Mouse (Mus musculus): ENCODE measurements around the gene Tnfrsf1b.

Tnfrsf1b gene

DNA sequence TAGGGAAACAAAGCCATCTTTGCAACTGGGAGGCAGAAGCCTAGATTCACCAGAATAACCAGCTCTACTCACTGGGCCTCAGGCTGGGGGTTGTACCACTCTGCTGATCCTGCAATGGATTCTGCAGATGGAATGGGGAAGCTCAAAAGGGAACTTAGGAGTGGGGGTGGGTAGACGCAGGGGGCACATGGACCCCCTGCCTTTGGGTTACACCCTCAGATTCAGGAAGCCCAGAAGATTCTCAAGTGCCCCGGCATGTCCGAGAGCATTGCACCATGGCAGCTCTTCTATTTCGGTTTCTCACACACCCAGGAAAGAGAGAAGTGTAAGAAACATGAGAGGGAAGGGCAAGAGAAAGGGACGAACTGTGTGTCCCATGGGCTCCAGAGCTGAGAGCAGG lies 23.5 kb upstream of the Tnfrsf1b start:
- Histone ChIP-seq H3K27me3 (ENCODE audit: control insufficient read depth, insufficient read depth, low read length, poor library complexity, severe bottlenecking) (no peaks in the 10 kb centered on the region), H3K36me3 (ENCODE audit: control insufficient read depth, insufficient read depth, low read length, poor library complexity, severe bottlenecking) (no peaks in the 10 kb centered on the region)
- no peak for DNase-seq (ENCODE audit: low read depth, low spot score)

DNA sequence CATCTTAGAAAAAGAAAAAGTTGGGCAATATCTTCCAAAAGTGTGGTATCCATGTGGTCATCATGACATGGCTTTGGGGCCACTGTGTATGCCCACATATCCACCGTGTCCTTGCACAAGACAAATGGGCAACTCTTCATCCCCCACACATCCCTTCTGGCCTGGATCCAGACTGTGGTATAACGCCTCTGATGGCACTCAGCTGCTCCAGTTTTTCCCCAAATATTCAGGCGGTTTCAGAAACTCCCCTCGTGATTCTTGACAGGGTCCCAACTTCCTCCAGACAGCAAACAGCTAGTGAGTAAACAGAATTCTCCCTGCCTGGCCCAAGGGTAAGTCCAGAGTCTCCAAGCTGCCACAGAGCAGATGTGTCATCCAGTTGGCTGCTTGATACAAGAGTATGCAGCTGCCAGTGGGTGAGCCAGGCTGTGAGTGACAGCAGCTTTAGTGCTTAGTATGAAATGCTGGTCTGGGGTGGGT lies 21.0 kb upstream of the Tnfrsf1b start:
- Histone ChIP-seq H3K36me3 (ENCODE audit: control insufficient read depth, insufficient read depth, low read length, poor library complexity, severe bottlenecking) (no peaks in the 10 kb centered on the region), H3K27me3 (ENCODE audit: control insufficient read depth, insufficient read depth, low read length, poor library complexity, severe bottlenecking) (no peaks in the 10 kb centered on the region)
- no peak for DNase-seq (ENCODE audit: low read depth, low spot score)

DNA sequence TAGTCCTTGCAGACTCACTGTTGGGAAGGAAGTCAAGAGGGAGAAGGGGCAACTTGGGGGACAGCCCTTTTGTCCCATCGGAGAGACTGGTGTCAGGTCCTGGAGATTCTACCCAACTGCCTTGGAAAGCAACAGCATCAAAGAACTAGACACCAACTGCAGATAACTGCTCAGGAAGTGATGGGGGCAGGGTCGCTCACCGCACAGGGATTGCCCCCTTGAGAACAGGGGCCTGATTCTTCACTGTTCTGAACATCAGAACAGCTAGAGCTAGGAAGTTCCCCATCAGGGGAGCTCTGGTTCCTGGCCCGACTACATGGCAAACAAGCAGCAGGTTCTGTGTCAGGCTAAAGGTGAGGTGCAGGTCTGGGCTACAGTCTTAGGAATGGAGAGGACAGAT lies 19.8 kb upstream of the Tnfrsf1b start:
- no peak for DNase-seq (ENCODE audit: low read depth, low spot score)

DNA sequence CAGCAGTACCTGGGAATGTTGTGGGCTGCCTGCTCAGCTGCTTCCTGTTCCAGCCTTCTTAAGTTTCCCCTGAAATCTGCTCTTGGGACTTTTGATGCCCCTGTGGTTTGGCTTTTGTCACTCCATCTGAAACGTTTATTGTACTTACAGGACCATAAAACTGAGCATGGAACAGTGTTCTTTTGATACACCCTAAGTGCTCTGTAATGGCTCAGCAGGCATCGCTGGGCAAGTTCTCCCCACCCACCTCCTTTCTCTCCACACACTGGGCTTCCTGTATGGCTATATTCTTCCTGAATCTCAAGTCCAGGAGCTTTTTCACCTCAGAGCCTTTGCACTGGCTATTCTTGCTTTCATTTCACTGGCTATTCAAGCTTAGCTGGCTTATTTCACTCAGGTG lies 18.1 kb upstream of the Tnfrsf1b start:
- no peak for DNase-seq (ENCODE audit: low read depth, low spot score)
- H3K36me3 ChIP-seq (ENCODE audit: control insufficient read depth, insufficient read depth, low read length, poor library complexity, severe bottlenecking), result no peaks in the 10 kb centered on the region
- no peaks in the 10 kb centered on the region for H3K27me3 ChIP-seq (ENCODE audit: control insufficient read depth, insufficient read depth, low read length, poor library complexity, severe bottlenecking)

More for the DNA sequence above, 19.8 kb upstream of the Tnfrsf1b start:
- Histone ChIP-seq H3K36me3 (ENCODE audit: control insufficient read depth, insufficient read depth, low read length, poor library complexity, severe bottlenecking) (no peaks in the 10 kb centered on the region), H3K27me3 (ENCODE audit: control insufficient read depth, insufficient read depth, low read length, poor library complexity, severe bottlenecking) (no peaks in the 10 kb centered on the region)

DNA sequence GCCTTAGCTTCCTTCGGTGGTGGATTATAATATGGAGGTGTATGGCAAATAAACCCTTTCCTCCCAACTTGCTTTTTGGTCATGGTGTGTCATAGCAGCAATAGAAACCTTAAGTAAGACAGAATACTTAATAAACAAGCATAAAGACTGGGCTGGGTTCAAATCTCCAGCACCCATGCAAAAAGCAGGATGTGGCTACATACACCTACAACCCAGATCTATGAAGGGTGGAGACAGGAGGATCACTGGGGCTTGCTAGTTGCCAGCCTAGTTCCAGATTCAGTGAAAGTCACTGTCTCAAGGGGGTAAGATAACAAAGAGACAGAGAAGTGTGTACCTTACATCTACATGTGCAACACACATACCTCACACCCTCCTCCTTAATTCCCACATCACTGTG lies 16.9 kb upstream of the Tnfrsf1b start:
- Histone ChIP-seq H3K36me3 (ENCODE audit: control insufficient read depth, insufficient read depth, low read length, poor library complexity, severe bottlenecking) (no peaks in the 10 kb centered on the region), H3K27me3 (ENCODE audit: control insufficient read depth, insufficient read depth, low read length, poor library complexity, severe bottlenecking) (no peaks in the 10 kb centered on the region)
- DNase-seq (ENCODE audit: low read depth, low spot score), result no peak

DNA sequence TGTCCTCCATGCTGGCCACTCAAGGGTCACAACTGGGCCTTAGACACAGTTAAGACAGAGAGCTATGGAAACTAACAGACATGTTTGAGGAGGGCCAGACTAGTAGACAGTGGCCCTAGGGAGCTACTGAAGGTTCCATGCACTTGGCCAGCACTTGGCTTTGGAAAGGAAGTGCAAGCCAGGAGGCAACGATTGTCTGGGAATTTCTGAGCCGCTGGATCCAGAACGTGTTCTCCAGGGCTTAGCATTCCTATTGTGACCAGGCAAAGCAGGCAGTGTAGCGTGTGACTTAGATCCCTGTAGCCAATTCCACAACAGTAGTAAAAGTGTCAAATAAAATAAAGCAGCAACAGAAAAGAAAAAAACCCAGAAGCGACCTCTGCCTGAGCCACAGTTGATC lies 14.1 kb upstream of the Tnfrsf1b start:
- no peak for DNase-seq (ENCODE audit: low read depth, low spot score)
- Histone ChIP-seq H3K36me3 (ENCODE audit: control insufficient read depth, insufficient read depth, low read length, poor library complexity, severe bottlenecking) (no peaks in the 10 kb centered on the region), H3K27me3 (ENCODE audit: control insufficient read depth, insufficient read depth, low read length, poor library complexity, severe bottlenecking) (no peaks in the 10 kb centered on the region)

DNA sequence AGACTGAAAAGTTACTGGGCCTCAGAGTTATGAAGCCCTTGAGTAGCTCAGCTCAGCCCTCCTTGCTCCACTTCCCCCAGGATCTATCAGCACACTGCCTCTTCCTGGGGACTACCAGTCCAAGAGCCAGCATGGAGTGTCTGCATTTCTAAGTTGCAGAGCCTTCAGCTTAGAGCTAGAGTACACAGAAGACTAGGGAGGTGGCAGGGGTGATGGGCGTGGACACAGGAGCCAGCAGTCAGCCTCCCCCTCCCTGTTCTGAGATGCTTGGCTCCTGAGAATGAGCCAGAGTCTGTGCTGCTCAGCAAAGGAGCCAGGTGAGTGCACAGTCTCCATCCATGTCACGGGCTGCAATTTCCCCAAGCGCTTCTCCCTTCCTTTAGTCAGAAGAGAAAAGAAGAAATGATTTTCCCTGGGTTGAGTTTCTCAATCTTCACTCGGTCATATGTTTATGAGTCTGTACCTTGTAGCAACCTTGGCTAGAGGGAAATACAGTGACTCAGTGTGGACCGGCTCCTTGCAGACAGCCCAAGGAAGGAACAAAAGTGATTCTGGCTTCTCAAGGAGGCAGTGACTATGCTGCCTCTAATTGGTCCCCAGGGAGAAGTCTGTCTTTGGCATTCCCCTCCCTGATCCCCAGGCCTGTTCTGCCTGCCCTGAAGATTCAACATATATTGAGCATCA lies 11.2 kb upstream of the Tnfrsf1b start:
- DNase-seq (ENCODE audit: low read depth, low spot score), result no peak
- Histone ChIP-seq H3K36me3 (ENCODE audit: control insufficient read depth, insufficient read depth, low read length, poor library complexity, severe bottlenecking) (no peaks in the 10 kb centered on the region), H3K27me3 (ENCODE audit: control insufficient read depth, insufficient read depth, low read length, poor library complexity, severe bottlenecking) (no peaks in the 10 kb centered on the region)

DNA sequence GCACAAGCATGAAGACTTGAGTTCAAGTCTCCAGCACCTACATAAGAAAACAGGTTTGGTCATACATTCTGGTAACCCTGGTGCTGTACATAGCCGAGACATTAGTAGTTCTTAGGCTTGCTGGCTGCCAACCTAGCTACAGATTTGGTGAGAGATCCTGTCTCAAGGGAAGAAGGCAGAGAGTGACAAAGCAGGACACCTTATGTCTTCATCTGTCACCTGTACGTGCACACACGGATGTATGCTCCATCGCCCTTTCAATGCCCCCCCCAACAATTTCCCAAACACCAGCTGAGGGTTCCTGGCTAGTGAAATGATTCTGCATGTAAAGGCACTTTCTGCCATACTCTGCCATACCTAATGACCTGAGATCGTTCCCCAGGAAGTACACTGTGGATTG lies 9.5 kb upstream of the Tnfrsf1b start:
- no peak for DNase-seq (ENCODE audit: low read depth, low spot score)
- no peaks in the 10 kb centered on the region for H3K27me3 ChIP-seq (ENCODE audit: control insufficient read depth, insufficient read depth, low read length, poor library complexity, severe bottlenecking)
- no peaks in the 10 kb centered on the region for H3K36me3 ChIP-seq (ENCODE audit: control insufficient read depth, insufficient read depth, low read length, poor library complexity, severe bottlenecking)

DNA sequence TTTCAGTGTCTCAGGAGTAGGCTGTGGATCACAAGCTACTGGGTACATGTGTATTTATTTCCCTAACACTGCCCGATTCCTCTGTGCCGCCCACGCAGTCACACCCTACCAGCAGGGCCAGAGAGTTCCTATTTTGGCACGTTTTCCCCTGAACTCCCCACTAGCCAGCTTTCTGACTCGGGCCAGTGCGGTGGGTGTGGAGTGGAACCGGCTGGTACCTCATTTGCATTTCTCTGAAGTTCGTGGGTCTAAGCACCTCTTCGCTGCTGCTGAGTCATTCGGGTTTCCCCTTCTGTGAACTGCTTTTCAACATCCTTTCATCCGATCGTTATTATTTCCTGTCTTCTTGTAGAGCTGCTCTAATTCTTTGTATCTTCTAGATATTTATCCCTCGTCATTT lies 7.7 kb upstream of the Tnfrsf1b start:
- Histone ChIP-seq H3K36me3 (ENCODE audit: control insufficient read depth, insufficient read depth, low read length, poor library complexity, severe bottlenecking) (no peaks in the 10 kb centered on the region), H3K27me3 (ENCODE audit: control insufficient read depth, insufficient read depth, low read length, poor library complexity, severe bottlenecking) (no peaks in the 10 kb centered on the region)
- peak; percentile 91 for DNase-seq (ENCODE audit: low read depth, low spot score)

DNA sequence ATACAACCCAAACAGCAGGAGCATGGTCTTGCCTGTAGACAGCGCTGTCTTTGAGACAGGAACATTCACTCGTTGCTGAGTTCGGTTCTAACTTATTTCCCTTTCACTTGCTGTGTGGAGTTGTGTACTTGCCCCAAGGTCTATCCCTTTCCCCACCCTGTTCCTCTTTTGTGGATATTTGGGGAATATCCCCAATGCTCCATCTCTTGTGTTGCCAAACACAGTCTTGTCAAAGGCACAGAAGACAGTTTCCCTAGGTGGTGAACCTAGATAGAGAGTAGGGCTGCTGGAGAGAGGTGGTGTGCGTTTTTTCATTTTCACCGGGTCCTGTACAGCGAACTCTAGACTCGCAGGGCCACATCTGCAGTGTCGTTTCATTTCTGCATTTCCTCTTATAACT lies 5.9 kb upstream of the Tnfrsf1b start:
- no peak for DNase-seq (ENCODE audit: low read depth, low spot score)
- no peaks in the 10 kb centered on the region for H3K36me3 ChIP-seq (ENCODE audit: control insufficient read depth, insufficient read depth, low read length, poor library complexity, severe bottlenecking)
- no peaks in the 10 kb centered on the region for H3K27me3 ChIP-seq (ENCODE audit: control insufficient read depth, insufficient read depth, low read length, poor library complexity, severe bottlenecking)

DNA sequence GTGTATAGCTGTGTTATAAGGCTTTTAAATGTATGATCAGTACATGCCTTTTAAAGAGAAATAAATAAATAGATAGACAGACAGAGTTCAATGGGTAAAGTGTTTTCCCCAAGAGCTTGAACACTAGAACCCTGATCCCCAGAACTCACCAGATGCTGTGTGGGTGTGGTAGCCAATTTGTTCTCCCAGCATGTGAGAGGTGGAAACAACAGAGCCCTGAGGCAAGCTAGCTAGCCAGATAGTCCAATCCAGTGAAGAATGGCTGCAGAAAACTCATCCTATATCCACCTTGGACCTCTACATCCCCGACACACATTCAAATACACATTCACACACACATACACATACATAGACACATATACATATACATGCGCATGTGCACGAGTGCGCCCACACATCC lies 4.9 kb upstream of the Tnfrsf1b start:
- no peak for DNase-seq (ENCODE audit: low read depth, low spot score)
- no peaks in the 10 kb centered on the region for H3K36me3 ChIP-seq (ENCODE audit: control insufficient read depth, insufficient read depth, low read length, poor library complexity, severe bottlenecking)
- no peaks in the 10 kb centered on the region for H3K27me3 ChIP-seq (ENCODE audit: control insufficient read depth, insufficient read depth, low read length, poor library complexity, severe bottlenecking)

DNA sequence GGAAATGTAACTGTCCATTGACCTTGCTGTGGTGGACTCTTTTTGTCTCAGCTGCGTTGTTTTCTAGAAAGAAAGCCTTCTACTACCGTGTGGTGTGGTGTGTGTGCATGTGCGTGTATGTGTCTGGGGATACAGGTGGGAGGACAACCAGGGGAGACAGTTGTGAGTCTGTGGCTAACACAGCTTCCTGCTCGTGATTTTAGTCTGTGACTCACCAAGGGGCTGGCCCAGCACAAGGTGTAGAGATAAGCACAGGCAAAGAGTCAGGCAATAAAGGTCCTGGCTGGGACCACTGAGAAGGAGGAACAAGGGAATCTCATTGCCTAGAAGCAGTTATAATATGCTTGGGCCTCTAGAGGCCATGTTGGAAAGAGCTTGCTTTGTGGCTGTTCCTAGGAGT lies 3.3 kb upstream of the Tnfrsf1b start:
- H3K36me3 ChIP-seq (ENCODE audit: control insufficient read depth, insufficient read depth, low read length, poor library complexity, severe bottlenecking), result no peaks in the 10 kb centered on the region
- peak; percentile 30 for DNase-seq (ENCODE audit: low read depth, low spot score)
- no peaks in the 10 kb centered on the region for H3K27me3 ChIP-seq (ENCODE audit: control insufficient read depth, insufficient read depth, low read length, poor library complexity, severe bottlenecking)

DNA sequence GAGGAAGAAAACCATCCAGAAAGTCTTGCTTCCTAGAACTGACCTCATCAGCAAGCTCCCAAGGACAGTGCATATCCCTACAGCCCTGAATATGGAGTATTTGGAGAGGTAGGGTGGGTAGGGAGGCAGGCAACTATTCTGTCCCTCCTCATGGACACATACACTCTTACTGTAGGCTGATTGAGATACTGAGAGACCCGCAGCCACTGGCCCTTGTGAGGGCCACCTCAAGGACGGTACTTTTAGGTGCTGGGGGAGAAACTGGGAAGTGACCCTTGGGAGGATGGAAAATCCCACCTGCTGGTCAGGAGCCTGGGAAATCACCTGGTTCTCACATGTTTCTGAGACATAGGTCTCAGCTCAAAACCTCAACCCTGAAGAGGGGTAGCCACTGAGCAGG lies 886 bp upstream of the Tnfrsf1b start:
- no peak for DNase-seq (ENCODE audit: low read depth, low spot score)
- H3K27me3 ChIP-seq (ENCODE audit: control insufficient read depth, insufficient read depth, low read length, poor library complexity, severe bottlenecking), result no peaks in the 10 kb centered on the region

DNA sequence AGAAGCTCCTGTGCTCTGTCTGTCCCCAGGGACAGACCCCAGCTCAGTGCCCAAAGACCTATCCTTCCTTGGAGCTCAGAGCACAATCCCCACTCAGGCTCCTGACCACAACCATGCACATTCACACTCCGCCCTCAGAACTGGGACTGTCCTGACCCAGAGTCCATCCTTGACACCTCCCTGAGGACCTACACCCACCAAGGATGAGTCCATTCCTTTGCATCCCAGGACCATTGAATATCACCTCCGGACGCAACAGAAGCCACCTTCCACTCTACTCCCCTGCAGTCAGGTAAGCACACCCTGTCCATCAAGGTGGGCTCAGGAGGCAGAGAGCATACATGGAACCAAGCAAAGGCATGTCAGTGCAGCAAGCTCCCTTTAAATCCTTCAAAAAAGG lies 1.1 kb downstream of the Tnfrsf1b start:
- Histone ChIP-seq H3K36me3 (ENCODE audit: control insufficient read depth, insufficient read depth, low read length, poor library complexity, severe bottlenecking) (no peaks in the 10 kb centered on the region), H3K27me3 (ENCODE audit: control insufficient read depth, insufficient read depth, low read length, poor library complexity, severe bottlenecking) (no peaks in the 10 kb centered on the region)
- no peak for DNase-seq (ENCODE audit: low read depth, low spot score)

More for the DNA sequence above, 886 bp upstream of the Tnfrsf1b start:
- no peaks in the 10 kb centered on the region for H3K36me3 ChIP-seq (ENCODE audit: control insufficient read depth, insufficient read depth, low read length, poor library complexity, severe bottlenecking)

DNA sequence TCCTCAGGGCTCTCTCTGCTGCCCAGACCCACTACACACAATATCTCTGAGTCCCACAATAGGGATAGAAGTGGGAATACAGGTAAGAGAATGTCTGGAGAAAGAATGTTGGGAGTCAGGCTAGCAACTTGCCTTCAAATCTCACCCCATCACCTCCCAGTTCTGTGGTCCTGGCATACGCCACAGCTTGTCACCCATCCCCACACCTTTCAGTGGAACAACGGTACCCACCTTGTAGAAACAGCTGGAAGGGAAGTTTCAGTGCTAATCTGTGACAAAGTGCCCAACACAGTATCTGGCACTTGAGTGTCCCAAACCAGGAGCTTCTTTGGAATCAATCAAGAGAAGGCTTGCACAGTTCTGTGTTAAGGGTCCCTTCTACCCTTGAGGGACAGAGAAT lies 2.0 kb downstream of the Tnfrsf1b start:
- DNase-seq (ENCODE audit: low read depth, low spot score), result no peak
- H3K27me3 ChIP-seq (ENCODE audit: control insufficient read depth, insufficient read depth, low read length, poor library complexity, severe bottlenecking), result no peaks in the 10 kb centered on the region
- H3K36me3 ChIP-seq (ENCODE audit: control insufficient read depth, insufficient read depth, low read length, poor library complexity, severe bottlenecking), result no peaks in the 10 kb centered on the region

DNA sequence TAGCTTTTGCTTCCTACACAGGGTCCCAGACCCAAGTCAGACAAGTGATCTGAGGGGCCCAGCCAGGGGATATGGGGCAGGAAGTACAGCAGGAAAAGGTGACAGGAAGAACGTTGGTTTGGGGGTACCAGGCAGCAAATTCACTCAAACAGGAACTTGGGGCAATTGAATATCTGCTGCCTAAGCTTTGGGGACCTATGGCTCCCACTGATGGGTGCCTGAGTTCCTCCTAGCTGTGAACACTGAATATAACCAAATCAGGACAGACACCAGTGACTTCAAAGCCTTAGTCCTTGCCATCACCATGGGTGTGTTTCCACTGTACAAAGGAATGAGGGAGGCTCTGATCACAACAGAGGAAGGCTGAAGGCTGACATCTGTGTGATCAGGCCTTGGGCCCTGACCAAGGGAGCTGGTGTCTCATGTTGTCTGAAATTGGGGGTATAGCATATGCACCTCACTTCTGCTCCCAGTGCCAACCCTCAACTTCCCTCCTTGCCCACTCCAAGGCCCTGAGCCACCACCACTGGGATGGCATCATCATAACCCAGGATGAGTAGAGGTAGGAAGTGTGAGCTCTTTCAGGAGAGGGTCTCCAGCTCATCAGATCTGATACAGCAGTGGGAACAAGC lies 3.8 kb downstream of the Tnfrsf1b start:
- H3K27me3 ChIP-seq (ENCODE audit: control insufficient read depth, insufficient read depth, low read length, poor library complexity, severe bottlenecking), result no peaks in the 10 kb centered on the region
- no peaks in the 10 kb centered on the region for H3K36me3 ChIP-seq (ENCODE audit: control insufficient read depth, insufficient read depth, low read length, poor library complexity, severe bottlenecking)
- peak; percentile 55 for DNase-seq (ENCODE audit: low read depth, low spot score)

All from splenic B cell, adult 2 months (primary cell).